Mouse (Mus musculus): ENCODE measurements around the gene Gm21988.

- TF ChIP-seq POLR2A (IDR thresholded peaks at IDR 0.05; ENCODE audit: borderline replicate concordance, insufficient read depth, low read length) = no peak
- no peak for TF ChIP-seq CTCF (IDR thresholded peaks at IDR 0.05; ENCODE audit: borderline replicate concordance, insufficient read depth, low read depth, low read length)
Measured at GRCm38 (mm10) chr11:70238591-70239440, 814 bp downstream of the Gm21988 start.
